Mouse (Mus musculus): ENCODE measurements around the gene Abtb2.

DNA sequence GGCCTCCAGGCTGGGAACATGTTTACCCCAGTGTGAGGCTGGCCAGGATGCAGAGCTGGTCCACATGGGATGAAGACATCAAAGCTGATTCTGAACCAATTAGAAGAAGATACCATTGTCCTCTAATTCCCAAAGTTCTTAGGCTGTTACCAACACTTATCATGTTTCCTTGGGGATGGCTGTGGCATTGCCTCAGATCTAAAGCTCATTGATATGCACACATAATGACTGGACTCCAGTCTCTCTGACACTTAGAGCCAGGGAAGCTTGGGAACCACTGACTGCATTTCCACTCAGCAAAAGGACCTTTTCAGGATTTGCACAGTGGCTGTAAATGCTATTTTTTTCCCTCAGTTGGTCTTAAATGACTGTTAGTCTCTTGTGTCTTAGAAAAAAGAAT, 52.3 kb downstream of the Abtb2 start:
- TF ChIP-seq POLR2A (IDR thresholded peaks at IDR 0.05; ENCODE audit: insufficient read length, low read depth) (no peak), POLR2AphosphoS2 (IDR thresholded peaks at IDR 0.05; ENCODE audit: insufficient read length, low read depth) (no peak), REST (IDR thresholded peaks at IDR 0.05; ENCODE audit: insufficient read depth, insufficient read length) (no peak), USF1 (IDR thresholded peaks at IDR 0.05; ENCODE audit: low read depth) (no peak), CEBPB (IDR thresholded peaks at IDR 0.05; ENCODE audit: insufficient read depth, poor library complexity, severe bottlenecking) (no peak)
